Mouse (Mus musculus) effector memory CD4-positive, alpha-beta T cell, adult 7 months (primary cell): ENCODE data around the gene Pip4k2b. TPM values are rescaled to one million over a fixed set of nuclear protein-coding genes. Genes with fewer than 3 reads are reported as not detected.

Source experiments
- polyA plus RNA-seq: library from polyadenylated mRNA; unstranded; fragments of 100-300 nt; shearing (Covaris generic); gene quantifications from one replicate; pipeline ENCODE4 v1.2.1, GENCODE M21; 2017

The Pip4k2b gene
- polyA plus RNA-seq, result 1.9 TPM

DNA sequence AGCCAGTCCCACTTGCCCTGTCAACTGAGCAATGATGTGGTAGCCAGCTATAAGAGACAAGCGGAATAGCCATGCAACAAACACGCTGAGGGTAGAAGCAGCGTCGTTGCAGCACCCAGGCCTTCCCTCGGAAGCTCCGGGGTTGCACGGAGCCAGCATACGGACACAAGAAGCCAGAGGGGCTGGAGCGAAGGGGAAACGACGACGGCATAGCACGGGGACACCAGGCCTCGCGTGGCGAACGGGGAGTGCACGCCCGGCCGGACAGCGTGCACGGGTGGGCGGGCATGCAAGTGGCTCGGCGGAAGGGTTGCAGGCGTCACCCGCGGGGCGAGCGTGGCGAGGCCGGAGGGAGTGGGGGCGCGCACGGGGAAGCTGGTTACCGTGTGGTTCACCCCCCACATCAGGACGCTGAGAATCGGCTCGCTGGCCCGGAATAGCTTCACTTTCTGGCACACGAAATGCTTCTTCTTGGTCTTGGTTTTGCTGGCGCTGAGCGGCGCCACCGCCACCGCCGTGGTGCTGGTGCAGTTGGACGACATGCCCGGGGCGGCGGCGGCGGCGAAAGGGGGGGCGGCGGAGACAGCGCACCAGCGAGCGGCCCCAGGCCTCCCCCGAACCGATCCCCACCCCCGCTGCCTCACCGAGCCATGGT, at the start of gene Pip4k2b:
TSS of gene Pip4k2b (minus strand) at position 642 of the 655 bp plus-strand sequence.

DNA sequence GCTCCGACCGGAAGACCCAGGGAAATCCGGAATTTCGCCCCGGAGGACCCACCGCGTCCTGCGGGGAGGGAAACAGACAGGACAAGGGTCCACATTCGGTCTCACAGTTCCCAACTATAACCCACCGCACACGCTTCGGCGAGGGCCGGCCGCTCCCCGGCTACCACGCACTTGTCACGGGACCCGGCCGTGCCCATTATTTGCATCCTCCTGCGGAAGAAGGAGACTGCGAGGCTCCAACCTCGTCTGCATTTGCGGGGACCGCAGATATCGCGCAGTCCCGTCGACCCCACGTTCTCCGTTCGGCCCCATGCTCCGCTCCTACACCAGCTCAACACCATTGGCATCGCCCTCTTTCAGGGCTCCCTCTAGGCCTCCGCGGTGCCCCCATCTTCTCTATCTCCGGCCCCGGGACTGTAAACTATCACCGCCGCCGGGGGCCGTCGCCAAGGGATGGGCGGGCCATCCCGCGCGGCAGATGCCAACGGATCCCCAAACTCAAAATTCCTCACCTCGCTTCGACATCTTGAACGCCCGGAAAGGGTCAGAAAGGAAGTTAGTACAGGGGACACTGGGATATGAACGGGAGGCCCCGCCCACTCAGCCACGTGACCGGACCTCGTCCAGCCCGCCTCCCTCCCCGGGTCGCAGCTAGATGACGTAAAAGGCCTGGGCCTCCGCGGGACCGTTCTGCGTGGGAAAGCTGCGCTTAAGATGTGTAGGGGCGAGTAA, 37.5 kb upstream of the Pip4k2b start, which contains the start of gene Rpl23:
TSS of gene Rpl23 (minus strand) at position 606 of the 732 bp plus-strand sequence.

DNA sequence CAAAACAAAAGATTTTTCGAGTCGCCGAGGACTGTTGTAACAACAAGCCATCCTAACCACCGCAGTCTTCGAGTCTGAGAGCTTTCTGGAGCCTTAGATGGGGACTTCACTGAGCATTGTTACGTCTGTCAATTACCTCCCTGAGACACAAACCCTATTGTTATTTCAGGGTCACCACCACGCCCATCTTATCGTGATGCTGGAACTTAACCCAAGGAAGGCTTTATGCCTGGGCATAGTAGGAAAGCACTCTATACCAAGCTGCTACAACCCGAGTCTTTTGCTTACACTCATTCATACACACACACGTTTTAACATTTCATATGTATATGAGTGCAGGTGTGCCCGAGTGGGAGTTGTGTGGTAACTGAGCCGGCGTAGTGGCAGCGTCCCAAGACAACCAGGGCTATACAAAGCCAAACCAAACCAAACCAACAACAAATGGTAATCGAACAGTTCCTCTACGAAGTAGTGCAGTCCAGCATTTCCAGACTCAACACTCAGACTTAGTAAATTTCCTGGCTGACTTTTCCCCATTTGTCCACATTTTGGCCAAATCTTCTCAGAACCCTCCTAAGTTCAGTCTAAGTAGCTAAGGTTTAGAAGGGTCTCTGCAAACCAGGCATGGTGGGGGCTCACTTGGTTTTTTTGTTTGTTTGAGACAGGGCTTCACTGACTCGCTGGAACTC, 31.4 kb upstream of the Pip4k2b start, which contains the start of gene 1700001P01Rik:
TSS of gene 1700001P01Rik (minus strand) at position 111 of the 689 bp plus-strand sequence.

DNA sequence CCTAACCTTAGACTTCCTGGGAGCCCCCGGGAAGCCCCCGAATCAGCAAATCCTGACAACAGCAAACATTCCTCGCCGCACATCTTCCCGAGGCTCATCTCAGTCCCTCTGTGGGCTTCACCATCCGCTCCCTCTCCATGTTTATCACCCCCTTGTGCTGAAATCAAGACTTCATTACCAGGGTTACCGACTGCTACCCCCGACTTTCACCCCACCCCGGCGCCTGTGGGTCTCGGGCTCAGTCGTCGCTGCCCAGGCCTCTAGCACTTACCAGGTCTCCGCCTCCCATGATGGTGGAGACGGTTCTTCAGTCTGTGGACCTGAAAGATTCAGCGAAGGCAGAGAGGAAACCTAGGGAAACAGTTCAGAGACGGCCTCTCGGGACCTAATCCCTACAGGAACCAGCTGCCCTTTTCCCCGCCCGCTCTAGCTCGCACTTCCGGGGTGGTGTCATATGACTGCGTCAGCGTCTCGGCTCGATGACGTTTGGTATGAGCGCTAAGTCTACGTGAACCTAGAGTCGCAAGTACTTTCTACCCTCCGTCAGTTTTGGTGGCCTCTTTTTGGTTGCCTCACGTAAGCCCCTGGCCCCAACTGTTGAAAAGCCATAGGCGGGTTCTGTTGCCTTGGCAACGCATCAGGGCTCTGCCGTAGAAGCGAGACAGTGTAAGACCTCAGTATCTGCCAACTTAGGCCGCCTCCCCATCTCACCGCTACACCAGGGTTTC, 21.8 kb upstream of the Pip4k2b start, which contains the start of gene Cwc25:
TSS of gene Cwc25 (minus strand) at position 403 of the 728 bp plus-strand sequence.

DNA sequence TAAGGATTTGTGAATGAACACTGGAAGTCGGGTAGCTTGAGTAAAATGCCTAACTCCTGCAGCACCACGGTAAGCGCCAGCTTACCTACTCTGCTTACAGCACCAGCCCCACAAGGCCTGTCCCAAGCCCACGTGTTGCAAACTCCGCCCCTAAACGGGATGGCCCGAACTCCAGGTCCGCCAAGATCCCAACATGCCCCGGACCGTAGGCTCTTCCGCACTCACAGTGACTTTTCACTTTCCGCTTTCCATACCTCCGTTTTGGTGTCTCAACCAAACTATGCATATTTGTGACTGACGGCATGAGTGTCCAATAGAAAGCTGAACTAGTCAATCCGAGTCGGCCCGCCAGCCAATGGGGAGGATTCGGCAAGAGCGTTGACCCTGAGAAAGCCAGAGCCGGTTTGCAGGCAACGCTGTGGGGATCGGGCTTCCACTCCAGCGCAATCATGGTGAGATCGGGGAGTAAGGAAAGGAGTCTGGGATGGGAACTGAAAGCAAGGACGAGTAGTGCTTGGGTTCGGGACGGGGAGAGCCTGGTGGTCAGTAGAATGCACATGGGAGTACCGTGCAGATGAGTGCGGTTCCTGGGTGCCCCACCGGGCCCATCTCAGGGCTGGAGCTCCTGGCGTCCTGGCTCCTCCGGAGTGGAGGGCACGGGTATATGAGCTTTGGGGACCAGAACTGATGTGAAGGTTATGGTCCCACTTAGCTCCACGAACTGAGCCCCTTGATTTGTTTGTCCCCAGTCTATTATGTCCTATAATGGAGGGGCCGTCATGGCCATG, 41.3 kb downstream of the Pip4k2b start, which contains the start of gene Psmb3:
TSS of gene Psmb3 (plus strand) at position 361 of the 788 bp plus-strand sequence.

DNA sequence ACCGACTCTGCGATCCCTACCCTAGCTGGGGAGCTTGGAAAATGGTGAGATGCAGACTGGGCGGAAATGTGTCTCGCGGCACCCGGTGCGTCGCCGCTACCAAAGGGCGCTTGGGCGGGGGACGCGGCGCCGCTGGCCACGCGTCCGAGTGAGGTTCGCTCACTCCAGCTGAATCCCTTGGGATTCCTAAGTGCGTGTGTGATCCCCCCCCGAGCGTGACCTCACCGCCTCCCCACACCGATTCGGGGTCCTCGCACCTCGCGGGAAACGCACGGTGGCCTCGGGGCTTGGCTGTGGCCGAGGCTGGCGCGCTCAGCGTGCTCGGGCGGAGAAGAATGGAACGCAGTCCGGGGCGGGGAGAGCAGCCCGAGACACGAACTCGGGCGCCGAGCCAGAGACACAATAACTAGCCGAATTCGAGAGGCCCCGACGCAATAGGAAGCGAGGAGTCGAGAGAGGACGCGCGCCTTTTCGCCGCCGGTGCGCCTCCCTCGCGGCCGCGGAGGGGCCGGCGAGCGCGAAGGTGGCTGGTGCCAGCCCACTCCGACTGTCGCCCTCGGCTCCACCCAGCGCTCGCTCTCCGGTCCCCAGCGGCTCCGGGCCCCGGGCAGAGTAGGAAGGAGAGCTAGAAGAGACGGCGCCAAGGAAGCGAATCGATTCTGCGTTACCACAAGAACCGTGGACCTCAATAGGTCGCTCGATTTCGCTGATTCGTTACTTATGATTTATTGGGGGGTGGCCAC, 44.3 kb downstream of the Pip4k2b start, which contains the start of gene Pcgf2:
TSS of gene Pcgf2 (minus strand) at position 495 of the 743 bp plus-strand sequence.

DNA sequence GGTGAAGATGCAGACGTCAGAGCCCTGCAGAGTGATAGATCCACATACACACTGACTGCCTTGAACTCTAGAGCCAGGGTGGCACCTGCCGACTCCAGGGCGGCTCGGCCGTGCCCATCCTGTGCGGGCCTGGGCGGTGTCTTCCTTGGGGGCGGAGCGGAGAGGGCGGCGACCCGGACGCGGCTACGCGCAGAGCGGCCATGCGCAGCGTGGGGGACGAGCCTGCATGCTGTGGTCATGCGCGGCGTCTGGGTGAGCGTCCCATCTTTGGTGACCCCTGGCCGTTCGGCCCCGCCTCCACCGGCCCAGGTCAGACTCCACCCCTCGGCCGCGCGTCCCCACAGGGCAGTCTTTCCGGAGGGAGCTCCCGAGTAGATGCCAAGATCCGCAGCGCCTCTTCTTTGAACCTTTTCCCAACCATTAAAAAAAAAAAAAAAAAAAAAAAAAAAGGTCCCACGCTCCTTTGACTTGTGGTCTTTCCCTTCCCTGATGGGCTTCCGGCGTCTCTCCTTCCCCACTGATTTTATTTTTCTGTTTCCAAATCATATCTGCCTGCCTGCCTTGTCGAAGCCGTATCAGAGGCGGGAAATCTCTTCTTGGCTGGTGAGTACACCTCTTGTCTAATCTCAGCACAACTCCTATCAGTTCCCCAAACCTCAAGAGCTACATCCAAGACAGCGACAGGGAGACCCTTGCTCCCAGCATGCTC, 58.7 kb downstream of the Pip4k2b start, which contains the start of gene Cisd3:
TSS of gene Cisd3 (plus strand) at position 214 of the 709 bp plus-strand sequence.

Other genes starting within 250 kb of the Pip4k2b start
- gene 4933428G20Rik, start 244.4 kb downstream of the Pip4k2b start, polyA plus RNA-seq, result not detected
- gene Srcin1, start 168.5 kb downstream of the Pip4k2b start, polyA plus RNA-seq, result not detected
- gene Epop, start 115.0 kb downstream of the Pip4k2b start, polyA plus RNA-seq, result 17.6 TPM
- gene Mllt6, start 81.3 kb downstream of the Pip4k2b start, polyA plus RNA-seq, result 4.9 TPM
- 53.1 TPM for gene Cisd3, start 58.9 kb downstream of the Pip4k2b start, polyA plus RNA-seq
- 3.0 TPM for gene Pcgf2, start 44.2 kb downstream of the Pip4k2b start, polyA plus RNA-seq
- gene Psmb3, start 41.3 kb downstream of the Pip4k2b start, polyA plus RNA-seq, result 303 TPM
- gene Cwc25, start 21.9 kb upstream of the Pip4k2b start, polyA plus RNA-seq, result 66.2 TPM
- gene 1700001P01Rik, start 31.2 kb upstream of the Pip4k2b start, polyA plus RNA-seq, result not detected
- 463 TPM for gene Rpl23, start 37.7 kb upstream of the Pip4k2b start, polyA plus RNA-seq
- 124 TPM for gene Lasp1, start 54.3 kb upstream of the Pip4k2b start, polyA plus RNA-seq
- gene B230217C12Rik, start 96.1 kb upstream of the Pip4k2b start, polyA plus RNA-seq, result 1.3 TPM
- 0.59 TPM for gene Fbxo47, start 139.4 kb upstream of the Pip4k2b start, polyA plus RNA-seq
- gene Plxdc1, start 241.7 kb upstream of the Pip4k2b start, polyA plus RNA-seq, result 2.2 TPM